Mouse (Mus musculus) forebrain, embryonic 10.5 days (tissue): ENCODE data around the gene Eps8l3. TPM values are rescaled to one million over a fixed set of nuclear protein-coding genes. Genes with fewer than 3 reads are reported as not detected.
A peak's percentile ranks its signal among the peaks of the same experiment; 100 is the strongest.
"Not testable (repeated sequence)": the region's sequence is repeated elsewhere in the genome, so short reads cannot be mapped to it uniquely, and the experiment has no call there.

ENCODE experiments used
- DNase-seq: peaks from one replicate; pipeline ENCODE4 v3.0.0-alpha.2; 2017; ENCODE audit warnings: low spot score; ENCODE audit errors: extremely low spot score
- H3K27ac ChIP-seq: fragments of 300-500 bp; sonication (generic); 2 replicates; pipeline ENCODE4 v1.5.1; 2016; ENCODE audit warnings: mild to moderate bottlenecking
- H3K27me3 ChIP-seq: fragments of 300-500 bp; sonication (generic); 2 replicates; pipeline ENCODE4 v1.6.1; 2016; ENCODE audit warnings: mild to moderate bottlenecking; ENCODE audit not compliant: poor library complexity, severe bottlenecking
- H3K36me3 ChIP-seq: fragments of 300-500 bp; sonication (generic); replicated peaks from 2 replicates; pipeline ENCODE4 v1.6.1; 2016; ENCODE audit warnings: mild to moderate bottlenecking, moderate library complexity
- H3K4me1 ChIP-seq: fragments of 300-500 bp; sonication (generic); 2 replicates; pipeline ENCODE4 v1.6.1; 2016
- H3K4me3 ChIP-seq: fragments of 300-500 bp; sonication (generic); 2 replicates; pipeline ENCODE4 v1.5.1; 2016; ENCODE audit warnings: mild to moderate bottlenecking, moderate library complexity
- H3K9me3 ChIP-seq: fragments of 300-500 bp; sonication (generic); 2 replicates; pipeline ENCODE4 v1.6.1; 2016; ENCODE audit warnings: mild to moderate bottlenecking, moderate library complexity
- WGBS: fragments of 180-500 bp; shearing (Covaris S2); methylation state at CpG from one replicate; pipeline ENCODE4 v1.1.7; 2016; 5-methylcytosine and 5-hydroxymethylcytosine counted together
- polyA plus RNA-seq: library from polyadenylated mRNA; unstranded; fragments of >200 nt; fragmentation: Nextera tagmentation; extraction: Ambion mirVana; gene quantifications from 2 replicates; pipeline ENCODE4 v1.2.1, GENCODE M21; 2016

Gene Eps8l3
- polyA plus RNA-seq, 1 experiment from 2014 or later = not detected

- H3K4me1 ChIP-seq = peaks cover 17% of the 10 kb centered on the region
- WGBS = 83% methylated on average over 6 of the region's 6 CpGs
- no peak overlapping the region for H3K4me3 ChIP-seq
- 0 out of 2 replicates have a peak overlapping the region, but pooled peaks have one; percentile 30 for H3K27ac ChIP-seq
- H3K9me3 ChIP-seq = no peaks in the 10 kb centered on the region
- no peak for DNase-seq
- H3K36me3 ChIP-seq = no peaks in the 10 kb centered on the region
- peaks cover 3% of the 10 kb centered on the region; the same call in 1 of the 2 replicates for H3K27me3 ChIP-seq
Measured at GRCm38 (mm10) chr3:107857646-107858045, 19.4 kb upstream of the Eps8l3 start.

DNA sequence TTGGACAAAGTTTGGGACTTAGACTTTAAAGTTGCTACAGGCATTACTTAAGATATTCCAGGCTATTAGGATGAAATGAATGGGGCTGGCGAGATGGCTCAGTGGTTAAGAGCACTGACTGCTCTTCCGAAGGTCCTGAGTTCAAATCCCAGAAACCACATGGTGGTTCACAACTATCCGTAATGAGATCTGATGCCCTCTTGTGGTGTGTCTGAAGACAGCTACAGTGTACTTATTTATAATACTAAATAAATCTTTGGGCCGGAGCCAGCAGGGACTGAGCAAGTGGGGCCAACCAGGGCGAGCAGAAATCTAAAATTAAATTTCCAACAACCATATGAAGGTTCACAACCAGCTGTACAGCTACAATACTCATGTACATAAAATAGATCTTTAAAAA, 15.5 kb upstream of the Eps8l3 start:
- H3K27ac ChIP-seq, H3K36me3 ChIP-seq, DNase-seq, H3K9me3 ChIP-seq, H3K27me3 ChIP-seq, H3K4me1 ChIP-seq, H3K4me3 ChIP-seq: not testable (repeated sequence)
- WGBS = 87% methylated on average over 5 of the region's 5 CpGs

DNA sequence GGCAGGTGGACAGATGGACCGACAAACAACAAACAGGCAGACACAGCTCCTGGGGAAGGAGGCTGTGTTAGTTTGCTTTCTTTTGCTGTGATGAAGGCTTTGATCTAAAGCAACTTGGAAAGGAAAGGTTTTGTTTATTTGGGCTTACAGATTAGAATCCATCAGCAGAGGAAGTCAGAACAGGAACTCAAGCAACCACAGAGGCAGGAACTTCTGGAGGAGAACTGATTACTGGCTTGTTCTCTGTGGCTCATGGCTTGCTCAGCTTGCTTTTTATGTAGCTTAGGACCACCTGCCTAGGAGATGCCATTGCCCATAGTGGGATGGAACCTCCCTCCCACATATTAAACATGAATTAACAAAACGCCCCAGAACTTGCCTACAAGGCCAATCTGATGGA, 14.6 kb upstream of the Eps8l3 start:
- DNase-seq = no peak
- H3K4me3 ChIP-seq = no peak overlapping the region
- no peaks in the 10 kb centered on the region for H3K9me3 ChIP-seq
- 82% methylated on average over 2 of the region's 2 CpGs for WGBS
- H3K36me3 ChIP-seq = no peaks in the 10 kb centered on the region
- H3K4me1 ChIP-seq = peaks cover 7% of the 10 kb centered on the region; the same call in 1 of the 2 replicates
- no peak overlapping the region for H3K27ac ChIP-seq
- H3K27me3 ChIP-seq = 0 out of 2 replicates have a peak, but pooled peaks cover 5% of the 10 kb centered on the region

GRCm38 (mm10) chr3:107863471-107863870, 13.6 kb upstream of the Eps8l3 start:
- Histone ChIP-seq H3K27me3 (peaks cover 5% of the 10 kb centered on the region; the same call in 1 of the 2 replicates), H3K36me3 (no peaks in the 10 kb centered on the region), H3K4me1 (peaks cover 6% of the 10 kb centered on the region), H3K9me3 (no peaks in the 10 kb centered on the region), H3K27ac (peak overlapping the region; percentile 22), H3K4me3 (no peak overlapping the region)
- no peak for DNase-seq
- WGBS = 86% methylated on average over 5 of the region's 5 CpGs

GRCm38 (mm10) chr3:107863898-107864603, 13.0 kb upstream of the Eps8l3 start:
- no peak overlapping the region for H3K4me3 ChIP-seq
- H3K9me3 ChIP-seq = no peaks in the 10 kb centered on the region
- no peaks in the 10 kb centered on the region for H3K36me3 ChIP-seq
- peak; percentile 85 for DNase-seq
- 16% methylated on average over 2 of the region's 2 CpGs for WGBS
- H3K4me1 ChIP-seq = peaks cover 11% of the 10 kb centered on the region
- H3K27ac ChIP-seq = peak overlapping the region; percentile 22
- H3K27me3 ChIP-seq = peaks cover 5% of the 10 kb centered on the region; the same call in 1 of the 2 replicates

DNA sequence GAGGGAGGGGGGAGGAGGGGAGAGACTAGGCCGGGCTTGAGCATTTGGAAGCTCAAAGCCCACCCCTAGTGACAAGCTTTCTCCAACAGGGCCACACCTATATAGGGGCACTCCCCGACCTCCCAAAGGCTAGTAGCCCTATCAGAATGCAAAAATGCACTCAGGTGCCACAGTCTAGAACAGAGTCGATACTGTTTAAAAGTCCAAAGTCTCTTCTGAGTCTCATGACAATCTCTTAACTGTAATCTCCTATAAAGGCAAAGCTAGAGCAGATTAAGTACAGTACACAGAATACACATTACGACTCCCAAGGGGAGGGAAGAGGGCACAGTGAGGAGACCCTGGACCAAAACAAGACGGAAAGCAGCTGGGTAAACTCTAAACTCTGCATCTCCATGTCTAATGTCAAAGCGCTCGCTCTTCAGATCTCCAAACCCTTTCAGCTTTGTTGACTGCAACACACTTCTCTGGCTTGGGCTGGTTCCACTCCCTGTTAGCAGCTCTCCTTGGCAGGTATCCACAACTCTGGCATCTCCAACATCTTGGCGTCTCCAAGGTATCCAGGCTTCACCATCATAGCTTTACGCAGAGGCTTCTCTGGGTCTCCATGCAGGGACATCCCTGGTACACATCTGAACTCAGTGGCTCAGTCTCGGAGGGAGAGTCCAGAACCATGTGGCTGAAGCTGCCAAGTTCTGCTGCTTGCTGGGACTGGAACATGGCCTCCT, 11.5 kb upstream of the Eps8l3 start:
- H3K36me3 ChIP-seq = no peaks in the 10 kb centered on the region
- WGBS = 76% methylated on average over 10 of the region's 10 CpGs
- DNase-seq = no peak
- H3K4me1 ChIP-seq = peaks cover 23% of the 10 kb centered on the region
- no peak overlapping the region for H3K27ac ChIP-seq
- no peaks in the 10 kb centered on the region for H3K9me3 ChIP-seq
- H3K27me3 ChIP-seq = peaks cover 5% of the 10 kb centered on the region; the same call in 1 of the 2 replicates
- no peak overlapping the region for H3K4me3 ChIP-seq

- Histone ChIP-seq H3K36me3 (no peaks in the 10 kb centered on the region), H3K9me3 (no peaks in the 10 kb centered on the region), H3K27me3 (peaks cover 5% of the 10 kb centered on the region; the same call in 1 of the 2 replicates), H3K4me3 (no peak overlapping the region), H3K4me1 (peaks cover 23% of the 10 kb centered on the region), H3K27ac (no peak overlapping the region)
- DNase-seq = peak; percentile 86
- 5% methylated on average over 8 of the region's 8 CpGs for WGBS
Measured at GRCm38 (mm10) chr3:107867086-107867485, 9.9 kb upstream of the Eps8l3 start.

DNA sequence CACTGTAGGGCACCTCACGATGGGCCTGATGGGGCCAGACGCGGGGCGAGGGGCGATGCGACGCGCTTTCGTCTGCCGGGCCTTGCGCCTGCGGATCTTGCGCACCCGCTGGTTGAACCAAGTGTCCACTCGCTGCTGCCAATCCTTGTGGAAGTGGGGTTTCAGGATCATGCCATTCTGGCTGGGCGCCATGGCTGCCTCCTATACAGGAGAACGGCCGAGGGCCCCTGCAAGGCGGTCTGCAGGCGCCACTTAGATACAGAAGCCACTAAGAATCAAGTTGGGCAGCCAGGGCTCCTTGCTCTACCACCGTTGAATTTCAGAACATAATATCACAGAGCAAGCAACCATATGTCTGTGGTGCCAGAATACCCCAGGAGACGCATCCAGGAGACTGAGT, 8.6 kb upstream of the Eps8l3 start:
- H3K9me3 ChIP-seq = no peaks in the 10 kb centered on the region
- H3K27me3 ChIP-seq = peaks cover 5% of the 10 kb centered on the region; the same call in 1 of the 2 replicates
- DNase-seq = no peak
- peak overlapping the region; percentile 81; the same call in 1 of the 2 replicates for H3K27ac ChIP-seq
- H3K4me1 ChIP-seq = peaks cover 23% of the 10 kb centered on the region
- no peak overlapping the region for H3K4me3 ChIP-seq
- no peaks in the 10 kb centered on the region for H3K36me3 ChIP-seq
- 91% methylated on average over 22 of the region's 22 CpGs for WGBS

DNA sequence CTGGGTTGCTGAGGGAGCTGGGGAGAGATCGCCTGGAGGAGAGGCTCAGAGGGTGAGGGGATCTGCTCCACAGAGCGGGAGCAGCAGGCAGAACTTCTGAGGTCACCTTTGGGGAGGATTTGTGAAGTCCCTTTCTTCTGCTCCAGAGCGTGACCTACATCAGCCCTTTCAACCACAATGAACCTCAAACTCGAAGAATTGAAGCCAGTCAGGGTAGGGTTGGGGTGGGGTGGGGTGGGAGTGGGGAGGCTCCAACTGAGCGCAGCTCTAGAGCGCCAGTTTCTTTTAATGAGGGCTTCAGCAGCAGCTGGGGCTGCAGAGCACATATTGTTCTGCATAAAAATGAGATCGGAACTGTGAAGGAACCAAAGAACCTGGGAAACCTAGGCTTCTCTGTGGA, 7.9 kb upstream of the Eps8l3 start:
- peak overlapping the region; percentile 81 for H3K27ac ChIP-seq
- WGBS = 14% methylated on average over 7 of the region's 7 CpGs
- H3K9me3 ChIP-seq = no peaks in the 10 kb centered on the region
- peaks cover 5% of the 10 kb centered on the region; the same call in 1 of the 2 replicates for H3K27me3 ChIP-seq
- H3K4me1 ChIP-seq = peaks cover 18% of the 10 kb centered on the region
- peak; percentile 20 for DNase-seq
- no peaks in the 10 kb centered on the region for H3K36me3 ChIP-seq
- H3K4me3 ChIP-seq = no peak overlapping the region

GRCm38 (mm10) chr3:107869925-107870324, 7.1 kb upstream of the Eps8l3 start:
- no peaks in the 10 kb centered on the region for H3K9me3 ChIP-seq
- WGBS = 78% methylated on average over 4 of the region's 4 CpGs
- peaks cover 18% of the 10 kb centered on the region for H3K4me1 ChIP-seq
- DNase-seq = no peak
- no peak overlapping the region for H3K4me3 ChIP-seq
- peak overlapping the region; percentile 81; the same call in 1 of the 2 replicates for H3K27ac ChIP-seq
- no peaks in the 10 kb centered on the region for H3K36me3 ChIP-seq
- H3K27me3 ChIP-seq = peaks cover 4% of the 10 kb centered on the region; the same call in 1 of the 2 replicates

DNA sequence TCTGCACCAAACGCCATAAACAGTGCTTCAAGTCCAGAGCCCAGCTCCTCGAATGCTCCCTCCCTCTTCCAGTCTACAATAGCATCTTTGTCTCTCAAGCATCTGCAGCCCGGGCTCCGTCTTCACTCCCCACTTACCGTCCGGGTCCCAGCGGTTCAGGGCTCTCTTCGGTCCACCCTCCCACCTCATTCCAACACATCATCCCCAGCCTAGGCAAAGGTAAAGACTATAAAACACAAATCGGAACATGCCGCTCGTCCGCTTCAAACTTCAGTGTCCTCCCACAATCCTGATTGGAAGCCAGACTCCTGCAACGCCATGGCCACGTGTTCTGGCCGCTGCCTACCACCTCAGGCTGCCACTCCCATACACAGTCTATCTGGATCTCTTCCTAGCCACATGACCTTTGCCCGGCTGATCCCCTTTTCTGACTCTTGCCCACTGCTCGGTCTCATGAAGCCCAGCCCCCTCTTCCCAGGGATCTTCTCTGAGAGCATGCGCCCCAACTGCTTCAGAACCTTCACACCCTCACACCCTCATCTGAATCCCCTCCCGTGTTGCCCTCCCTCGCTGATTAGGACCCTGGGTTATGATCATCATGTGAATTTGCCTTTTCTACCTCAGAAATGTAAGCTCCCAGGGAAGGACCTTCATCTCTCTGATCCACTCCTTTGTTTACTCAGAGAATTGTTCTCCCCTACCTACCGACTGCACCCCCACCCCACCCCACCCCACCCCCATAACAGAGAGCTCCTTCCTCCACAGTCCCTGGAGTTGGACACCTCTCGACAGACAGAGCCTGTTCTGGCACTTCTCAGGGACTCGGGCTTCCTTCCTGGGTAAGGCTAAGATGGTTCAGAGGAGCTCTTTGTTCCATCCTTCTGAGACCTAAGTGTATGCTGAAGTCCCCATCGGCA, 3.4 kb upstream of the Eps8l3 start:
- Histone ChIP-seq H3K9me3 (no peaks in the 10 kb centered on the region), H3K27me3 (no peaks in the 10 kb centered on the region; the same call in 1 of the 2 replicates), H3K4me3 (no peak overlapping the region), H3K27ac (peak overlapping the region; percentile 26; the same call in 1 of the 2 replicates), H3K36me3 (no peaks in the 10 kb centered on the region), H3K4me1 (peaks cover 16% of the 10 kb centered on the region)
- 75% methylated on average over 24 of the region's 24 CpGs for WGBS
- no peak for DNase-seq

DNA sequence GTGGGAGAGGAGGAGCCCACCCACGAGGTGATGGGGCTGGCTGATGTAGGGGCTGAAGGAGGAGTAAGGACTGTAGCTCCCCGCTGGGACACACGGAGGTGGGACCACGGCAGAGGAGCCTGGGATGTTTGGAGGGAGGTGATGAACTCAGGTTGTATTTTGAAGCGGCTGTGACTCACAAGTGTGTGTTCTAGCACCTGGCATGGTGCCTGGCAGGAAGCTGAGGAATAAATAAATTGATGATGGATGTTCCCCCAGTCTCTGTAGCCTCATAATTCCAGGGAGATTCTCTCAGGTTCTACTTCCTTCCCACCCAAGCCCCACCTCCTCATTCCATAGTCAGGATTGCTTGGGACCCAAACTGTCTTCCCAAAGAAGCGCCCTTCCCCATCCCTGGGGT, 1.8 kb upstream of the Eps8l3 start:
- no peak overlapping the region for H3K27ac ChIP-seq
- no peaks in the 10 kb centered on the region for H3K27me3 ChIP-seq
- WGBS = 82% methylated on average over 6 of the region's 6 CpGs

More for the DNA sequence above, 1.8 kb upstream of the Eps8l3 start:
- DNase-seq = no peak
- H3K4me1 ChIP-seq = no peaks in the 10 kb centered on the region
- no peak overlapping the region for H3K4me3 ChIP-seq
- no peaks in the 10 kb centered on the region for H3K9me3 ChIP-seq
- no peaks in the 10 kb centered on the region for H3K36me3 ChIP-seq
